Mouse (Mus musculus): ENCODE data around the gene Myom1.

- TF ChIP-seq CTCF (IDR thresholded peaks at IDR 0.05; ENCODE audit: low read depth, low read length) (no peak), POLR2A (IDR thresholded peaks at IDR 0.05; ENCODE audit: borderline replicate concordance, low read depth, low read length) (no peak)
These were observed 142.1 kb downstream of the Myom1 start for GRCm38 (mm10) chr17:71144322-71145116.

All from bone marrow macrophage, adult 2 months (primary cell).